Mouse (Mus musculus) testis, postnatal 10 days (tissue): ENCODE results near the gene Elmo1.
A peak's percentile ranks its signal among the peaks of the same experiment; 100 is the strongest.

Experiments
- DNase-seq: peaks from one replicate; pipeline ENCODE4 v3.0.0; 2021; ENCODE audit warnings: low spot score

Gene Elmo1

GRCm38 (mm10) chr13:20263173-20263572 lies 172.8 kb downstream of the Elmo1 start:
- DNase-seq, result no peak

- no peak for DNase-seq
Measured at GRCm38 (mm10) chr13:20270148-20270547, 179.8 kb downstream of the Elmo1 start.

- no peak for DNase-seq
Measured at GRCm38 (mm10) chr13:20271799-20272198, 181.4 kb downstream of the Elmo1 start.

GRCm38 (mm10) chr13:20272562-20272961 lies 182.2 kb downstream of the Elmo1 start:
- no peak for DNase-seq

GRCm38 (mm10) chr13:20279889-20280288 lies 189.5 kb downstream of the Elmo1 start:
- no peak for DNase-seq

- no peak for DNase-seq
Measured at GRCm38 (mm10) chr13:20283891-20284290, 193.5 kb downstream of the Elmo1 start.

GRCm38 (mm10) chr13:20286680-20287079 lies 196.3 kb downstream of the Elmo1 start:
- no peak for DNase-seq

GRCm38 (mm10) chr13:20288393-20288792 lies 198.0 kb downstream of the Elmo1 start:
- DNase-seq, result no peak

- no peak for DNase-seq
Measured at GRCm38 (mm10) chr13:20290412-20290811, 200.0 kb downstream of the Elmo1 start.

- DNase-seq, result peak; percentile 53
Measured at GRCm38 (mm10) chr13:20292348-20292747, 202.0 kb downstream of the Elmo1 start.

GRCm38 (mm10) chr13:20295278-20295970 lies 205.0 kb downstream of the Elmo1 start:
- DNase-seq, result no peak

GRCm38 (mm10) chr13:20297841-20298240 lies 207.4 kb downstream of the Elmo1 start:
- DNase-seq, result peak; percentile 75

- no peak for DNase-seq
Measured at GRCm38 (mm10) chr13:20299424-20299823, 209.0 kb downstream of the Elmo1 start.

- no peak for DNase-seq
Measured at GRCm38 (mm10) chr13:20300052-20300564, 209.7 kb downstream of the Elmo1 start.

- no peak for DNase-seq
Measured at GRCm38 (mm10) chr13:20300626-20301025, 210.2 kb downstream of the Elmo1 start.

GRCm38 (mm10) chr13:20301760-20302159 lies 211.4 kb downstream of the Elmo1 start:
- no peak for DNase-seq

- no peak for DNase-seq
Measured at GRCm38 (mm10) chr13:20305621-20306020, 215.2 kb downstream of the Elmo1 start.

GRCm38 (mm10) chr13:20306180-20307177 lies 216.1 kb downstream of the Elmo1 start:
- no peak for DNase-seq

- no peak for DNase-seq
Measured at GRCm38 (mm10) chr13:20307381-20307780, 217.0 kb downstream of the Elmo1 start.

- peak; percentile 85 for DNase-seq
Measured at GRCm38 (mm10) chr13:20311612-20312011, 221.2 kb downstream of the Elmo1 start.

GRCm38 (mm10) chr13:20313345-20313744 lies 222.9 kb downstream of the Elmo1 start:
- no peak for DNase-seq

GRCm38 (mm10) chr13:20316139-20316538 lies 225.7 kb downstream of the Elmo1 start:
- no peak for DNase-seq
